Mouse (Mus musculus): ENCODE data around the gene Ncdn. TPM values are rescaled to one million over a fixed set of nuclear protein-coding genes. Genes with fewer than 3 reads are reported as not detected.

The Ncdn gene
- total and polyA plus RNA-seq, 3 experiments: 27.3 to 36.2 TPM; not detected in 1

DNA sequence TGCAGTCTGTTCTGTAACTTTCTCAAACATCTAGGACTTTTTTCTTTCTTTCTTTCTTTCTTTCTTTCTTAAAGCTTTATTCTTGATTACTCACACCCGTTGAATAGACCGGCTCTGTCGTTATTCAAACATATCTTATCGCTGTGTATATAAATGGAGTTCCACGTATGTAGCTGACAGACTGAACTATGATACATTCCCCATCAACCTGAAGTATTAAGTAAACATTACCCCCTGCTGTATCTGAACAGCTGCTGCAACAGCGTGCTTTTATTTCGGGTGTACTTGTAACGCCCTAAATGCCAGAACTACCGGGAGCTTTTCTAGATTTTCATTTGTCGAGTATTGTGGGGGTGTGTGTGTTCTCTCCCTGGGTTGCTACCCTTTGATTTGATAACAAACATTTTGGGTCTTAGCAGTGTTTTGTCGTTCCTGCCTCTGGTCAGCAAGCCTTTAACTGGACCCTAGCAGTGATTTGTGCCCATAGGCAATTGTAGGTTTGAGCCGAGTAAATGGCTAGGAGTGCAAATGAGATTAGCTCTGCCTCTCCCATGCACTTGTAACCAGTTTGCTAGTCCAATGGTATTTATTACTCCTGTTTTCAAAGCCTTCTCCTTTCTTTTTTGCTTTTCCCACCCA lies 1.6 kb upstream of the Ncdn start:
- Histone ChIP-seq H3K79me2 (ENCODE audit: control insufficient read depth, insufficient read depth, low read length, poor library complexity) (peaks cover 14% of the 10 kb centered on the region), H3K4me3 (ENCODE audit: control insufficient read depth in 1 of 2, insufficient read depth in 1 of 2, low read depth in 2 of 2, low read length in 2 of 2) (no peak overlapping the region), H3K27ac (ENCODE audit: control insufficient read depth, low read depth, low read length) (no peak overlapping the region), H3K27me3 (ENCODE audit: control insufficient read depth in 1 of 2, insufficient read depth in 2 of 2, low read length in 2 of 2) (no peaks in the 10 kb centered on the region), H3K36me3 (ENCODE audit: control insufficient read depth in 1 of 2, insufficient read depth in 2 of 2, low read length in 2 of 2) (peaks cover 0 to 5% of the 10 kb centered on the region in 2 experiments; a peak in 1 of 4 replicates), H3K4me1 (ENCODE audit: control insufficient read depth in 1 of 2, insufficient read depth in 2 of 2, low read length in 2 of 2) (peaks cover 0 to 6% of the 10 kb centered on the region in 2 experiments; a peak in 2 of 4 replicates), H3K9ac (ENCODE audit: control insufficient read depth, low read depth, low read length, poor library complexity, severe bottlenecking) (no peak overlapping the region), H3K9me3 (replicated peaks; ENCODE audit: insufficient read depth, low read length) (no peaks in the 10 kb centered on the region)
- no peak for DNase-seq (ENCODE audit: low read depth, low spot score)
- TF ChIP-seq ELF1 (IDR thresholded peaks at IDR 0.05; ENCODE audit: low read depth, low read length) (no peak), RAD21 (IDR thresholded peaks at IDR 0.05; ENCODE audit: low read depth, low read length) (no peak), MYC (IDR thresholded peaks at IDR 0.05; ENCODE audit: low read depth, low read length) (no peak), GATA1 (IDR thresholded peaks at IDR 0.05; ENCODE audit: low read depth, low read length) (no peak), MAZ (IDR thresholded peaks at IDR 0.05; ENCODE audit: low read depth, low read length) (no peak), NRF1 (IDR thresholded peaks at IDR 0.05; ENCODE audit: insufficient read depth, low read depth, low read length, poor library complexity, severe bottlenecking) (no peak), MYB (IDR thresholded peaks at IDR 0.05; ENCODE audit: low read depth, low read length) (no peak), MEF2A (IDR thresholded peaks at IDR 0.05; ENCODE audit: extremely low read depth, insufficient replicate concordance, low read depth, low read length, poor library complexity, severe bottlenecking) (no peak), USF2 (IDR thresholded peaks at IDR 0.05; ENCODE audit: borderline replicate concordance in 1 of 2, insufficient read depth in 1 of 2, low read depth in 1 of 2, low read length in 2 of 2) (no peak), HCFC1 (IDR thresholded peaks at IDR 0.05; ENCODE audit: low read depth, low read length) (no peak), E2F4 (IDR thresholded peaks at IDR 0.05; ENCODE audit: borderline replicate concordance, low read depth, low read length) (no peak), GABPA (IDR thresholded peaks at IDR 0.05; ENCODE audit: low read depth, low read length) (no peak), USF1 (IDR thresholded peaks at IDR 0.05; ENCODE audit: low read depth, low read length) (no peak), POLR2AphosphoS2 (IDR thresholded peaks at IDR 0.05; ENCODE audit: low read length) (no peak), SMC3 (IDR thresholded peaks at IDR 0.05; ENCODE audit: low read depth, low read length) (no peak), ZC3H11A (IDR thresholded peaks at IDR 0.05; ENCODE audit: low read depth, low read length) (no peak)

- peak overlapping the region; percentile 90 to 93 for H3K4me3 ChIP-seq (ENCODE audit: control insufficient read depth in 1 of 2, insufficient read depth in 1 of 2, low read depth in 2 of 2, low read length in 2 of 2)
- no peak for DNase-seq (ENCODE audit: low read depth, low spot score)
- H3K79me2 ChIP-seq (ENCODE audit: control insufficient read depth, insufficient read depth, low read length, poor library complexity): peaks cover 14% of the 10 kb centered on the region
- peaks cover 0 to 5% of the 10 kb centered on the region in 2 experiments; a peak in 1 of 4 replicates for H3K36me3 ChIP-seq (ENCODE audit: control insufficient read depth in 1 of 2, insufficient read depth in 2 of 2, low read length in 2 of 2)
- H3K27ac ChIP-seq (ENCODE audit: control insufficient read depth, low read depth, low read length): no peak overlapping the region
- peaks cover 0 to 6% of the 10 kb centered on the region in 2 experiments; a peak in 2 of 4 replicates for H3K4me1 ChIP-seq (ENCODE audit: control insufficient read depth in 1 of 2, insufficient read depth in 2 of 2, low read length in 2 of 2)
- H3K27me3 ChIP-seq (ENCODE audit: control insufficient read depth in 1 of 2, insufficient read depth in 2 of 2, low read length in 2 of 2): no peaks in the 10 kb centered on the region
- H3K9ac ChIP-seq (ENCODE audit: control insufficient read depth, low read depth, low read length, poor library complexity, severe bottlenecking): peak overlapping the region; percentile 97
- TF ChIP-seq ZNF384 (IDR thresholded peaks at IDR 0.05; ENCODE audit: low read depth, low read length) (peak; percentile 41; the same call in 1 of the 2 replicates), ZMIZ1 (IDR thresholded peaks at IDR 0.05; ENCODE audit: low read depth, low read length) (no peak)
- no peaks in the 10 kb centered on the region for H3K9me3 ChIP-seq (replicated peaks; ENCODE audit: insufficient read depth, low read length)
These were observed 983 bp upstream of the Ncdn start for GRCm38 (mm10) chr4:126754231-126754611.

Data from MEL (cell line).